Mouse (Mus musculus): ENCODE results near the gene Rora. TPM values are rescaled to one million over a fixed set of nuclear protein-coding genes. Genes with fewer than 3 reads are reported as not detected.
A peak's percentile ranks its signal among the peaks of the same experiment; 100 is the strongest.

Rora gene
- polyA plus RNA-seq, 1 experiment from 2014 or later, result 9.0 TPM

DNA sequence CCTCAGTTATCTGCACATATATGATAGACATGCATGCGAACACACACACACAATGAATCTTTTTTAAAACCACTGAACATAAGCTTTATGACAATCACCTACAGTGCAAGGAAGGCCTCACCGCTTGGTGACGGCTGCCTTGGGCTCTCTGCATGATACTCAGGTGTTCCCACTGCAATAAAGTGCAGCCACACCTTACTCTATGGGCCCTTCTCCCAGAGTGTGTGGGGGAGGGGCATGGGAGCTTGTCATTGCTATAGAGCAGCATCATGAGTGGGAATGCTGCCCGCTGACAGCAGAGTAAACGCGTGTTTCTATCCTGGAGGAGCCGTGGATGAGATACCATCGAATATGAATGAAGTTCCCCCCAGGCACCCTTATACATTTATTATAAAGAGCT is 525.6 kb downstream of the Rora start:
- no peak for TF ChIP-seq CTCF (IDR thresholded peaks at IDR 0.05)
- ChIA-PET POLR2A (no interaction called here), CTCF (interaction anchor here (3.0 kb wide), 1 partner anchor 10 kb away, joined by 7 read pairs; no protein-coding TSS in a partner anchor)
- DNase-seq (ENCODE audit: low read depth, low spot score) (no peak), ATAC-seq (no peak)
- in situ Hi-C loops (cut with MboI; ENCODE audit: low pct_unique_long_range_greater_than_20kb), result no loop called here
- H3K27me3 ChIP-seq, result no peaks in the 10 kb centered on the region

DNA sequence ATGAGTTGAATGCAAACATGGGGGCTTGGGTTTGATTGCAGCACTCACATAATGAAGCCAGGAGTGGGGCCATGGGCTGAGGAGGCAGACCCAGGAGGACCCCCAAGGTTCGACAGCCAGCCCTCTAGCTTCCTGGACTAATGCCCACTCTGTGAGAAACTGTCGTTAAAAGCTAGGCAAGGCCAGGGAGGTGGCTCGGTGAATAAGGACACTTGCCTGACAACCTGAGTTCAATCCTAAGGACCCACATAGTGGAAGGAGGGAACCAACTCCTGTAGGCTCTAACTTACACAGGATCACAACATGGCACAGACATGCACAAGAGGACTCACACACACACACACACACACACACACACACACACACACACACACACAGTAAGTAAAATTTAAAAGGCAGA is 527.4 kb downstream of the Rora start:
- CTCF ChIA-PET, result interaction anchor here (3.0 kb wide), 1 partner anchor 12 kb away, joined by 7 read pairs; no protein-coding TSS in a partner anchor
- POLR2A ChIA-PET, result interaction anchor here (0.6 to 1.1 kb wide), 3 partner anchors 11 to 96 kb away, joined by 3 to 6 read pairs (median 4); no protein-coding TSS in a partner anchor
- no peak for ATAC-seq
- no peaks in the 10 kb centered on the region for H3K27me3 ChIP-seq
- no peak for TF ChIP-seq CTCF (IDR thresholded peaks at IDR 0.05)
- DNase-seq (ENCODE audit: low read depth, low spot score), result no peak
- in situ Hi-C loops (cut with MboI; ENCODE audit: low pct_unique_long_range_greater_than_20kb), result no loop called here

DNA sequence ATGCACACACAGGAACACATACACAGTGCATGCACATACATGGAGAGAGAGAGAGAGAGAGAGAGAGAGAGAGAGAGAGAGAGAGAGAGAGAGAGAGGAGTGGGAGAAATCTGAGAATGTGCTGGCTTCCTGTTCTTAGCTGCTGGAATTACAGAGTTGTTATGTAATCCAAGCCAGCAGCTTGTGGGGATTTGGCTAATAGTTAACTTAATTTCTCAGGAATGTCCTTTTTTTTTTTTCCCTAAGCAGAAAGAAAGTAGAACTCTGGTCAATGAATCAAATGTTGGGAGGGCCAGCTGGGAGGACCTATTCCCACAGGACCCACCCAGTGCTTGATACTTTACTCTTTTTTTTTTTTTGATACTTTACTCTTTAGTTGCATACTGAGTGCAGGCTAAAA is 527.8 kb downstream of the Rora start:
- H3K27me3 ChIP-seq, result no peaks in the 10 kb centered on the region
- no peak for TF ChIP-seq CTCF (IDR thresholded peaks at IDR 0.05)
- in situ Hi-C loops (cut with MboI; ENCODE audit: low pct_unique_long_range_greater_than_20kb), result no loop called here
- DNase-seq (ENCODE audit: low read depth, low spot score) (peak; percentile 49), ATAC-seq (peak; percentile 44)
- POLR2A ChIA-PET, result interaction anchor here (0.6 to 1.1 kb wide), 4 partner anchors 11 to 96 kb away, joined by 3 to 6 read pairs (median 4); no protein-coding TSS in a partner anchor
- CTCF ChIA-PET, result interaction anchor here (1.4 to 3.0 kb wide), 2 partner anchors 12 to 13 kb away, joined by 4 to 7 read pairs; no protein-coding TSS in a partner anchor

DNA sequence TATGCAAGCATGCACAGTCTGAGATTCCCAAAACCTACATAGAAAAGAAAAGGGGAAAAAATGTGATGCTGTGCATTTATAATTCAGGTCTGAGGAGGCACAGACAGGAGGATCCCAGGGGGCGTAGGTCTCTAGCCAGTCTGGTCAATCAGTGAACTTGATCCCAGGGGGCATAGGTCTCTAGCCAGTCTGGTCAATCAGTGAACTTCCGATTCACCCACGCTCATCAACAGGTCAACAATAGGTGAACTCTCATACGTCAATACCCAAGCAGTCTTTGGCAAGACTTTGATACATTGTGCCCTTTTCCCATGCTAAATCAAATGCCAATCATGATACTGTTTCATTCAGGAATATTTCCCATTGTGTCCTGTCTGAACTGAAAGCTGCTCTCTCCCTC is 530.3 kb downstream of the Rora start:
- ChIA-PET POLR2A (interaction anchor here (0.7 kb wide), 1 partner anchor 55 kb away, joined by 3 read pairs; no protein-coding TSS in a partner anchor), CTCF (no interaction called here)
- no peak for TF ChIP-seq CTCF (IDR thresholded peaks at IDR 0.05)
- no peaks in the 10 kb centered on the region for H3K27me3 ChIP-seq
- ATAC-seq (no peak), DNase-seq (ENCODE audit: low read depth, low spot score) (no peak)
- in situ Hi-C loops (cut with MboI; ENCODE audit: low pct_unique_long_range_greater_than_20kb), result no loop called here

DNA sequence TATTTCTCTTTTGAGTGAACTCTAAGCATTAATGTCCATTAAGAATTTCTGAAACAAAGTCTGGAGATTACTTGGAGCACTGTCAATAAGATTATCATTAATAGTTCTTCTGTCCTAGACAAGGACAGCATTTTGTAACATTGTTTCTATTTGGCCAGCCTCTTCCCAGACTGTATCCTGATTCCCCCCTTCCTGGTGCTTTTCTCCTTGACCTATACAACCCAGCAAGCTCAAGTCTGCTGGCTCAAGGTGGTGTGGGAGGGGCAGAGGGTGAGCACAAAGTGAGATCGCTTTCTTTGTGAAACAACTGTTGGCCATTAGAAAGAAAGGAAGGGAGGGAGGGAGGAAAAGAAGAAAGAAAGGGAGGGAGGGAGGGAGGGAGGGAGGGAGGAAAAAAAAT is 537.1 kb downstream of the Rora start:
- POLR2A ChIA-PET, result no interaction called here
- no peak for ATAC-seq
- DNase-seq (ENCODE audit: low read depth, low spot score), result no peak
- no peaks in the 10 kb centered on the region for H3K27me3 ChIP-seq
- in situ Hi-C loops (cut with MboI; ENCODE audit: low pct_unique_long_range_greater_than_20kb), result no loop called here
- CTCF ChIA-PET, result no interaction called here
- no peak for TF ChIP-seq CTCF (IDR thresholded peaks at IDR 0.05)

DNA sequence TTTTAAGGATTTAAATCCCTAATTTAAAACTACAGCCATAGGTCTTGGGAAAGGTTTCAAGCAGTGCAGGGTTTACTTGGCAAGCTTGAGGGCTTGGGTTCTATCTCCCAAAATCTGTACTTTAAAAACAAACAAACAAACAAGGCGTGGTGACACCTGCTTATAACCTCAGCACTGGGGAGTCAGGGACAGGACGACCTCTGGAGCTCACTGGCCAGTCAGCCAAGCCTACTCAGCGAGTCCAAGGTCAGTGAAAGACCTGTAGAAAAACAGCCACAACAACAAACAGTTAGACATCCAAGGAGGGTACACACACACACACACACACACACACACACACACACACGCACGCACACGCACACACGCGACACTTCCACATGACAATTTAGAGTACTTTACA is 538.9 kb downstream of the Rora start:
- in situ Hi-C loops (cut with MboI; ENCODE audit: low pct_unique_long_range_greater_than_20kb), result no loop called here
- no peaks in the 10 kb centered on the region for H3K27me3 ChIP-seq
- CTCF ChIA-PET, result no interaction called here
- TF ChIP-seq CTCF (IDR thresholded peaks at IDR 0.05), result no peak
- ATAC-seq, result no peak
- POLR2A ChIA-PET, result interaction anchor here (0.6 kb wide), 1 partner anchor 28 kb away, joined by 3 read pairs; no protein-coding TSS in a partner anchor
- no peak for DNase-seq (ENCODE audit: low read depth, low spot score)

DNA sequence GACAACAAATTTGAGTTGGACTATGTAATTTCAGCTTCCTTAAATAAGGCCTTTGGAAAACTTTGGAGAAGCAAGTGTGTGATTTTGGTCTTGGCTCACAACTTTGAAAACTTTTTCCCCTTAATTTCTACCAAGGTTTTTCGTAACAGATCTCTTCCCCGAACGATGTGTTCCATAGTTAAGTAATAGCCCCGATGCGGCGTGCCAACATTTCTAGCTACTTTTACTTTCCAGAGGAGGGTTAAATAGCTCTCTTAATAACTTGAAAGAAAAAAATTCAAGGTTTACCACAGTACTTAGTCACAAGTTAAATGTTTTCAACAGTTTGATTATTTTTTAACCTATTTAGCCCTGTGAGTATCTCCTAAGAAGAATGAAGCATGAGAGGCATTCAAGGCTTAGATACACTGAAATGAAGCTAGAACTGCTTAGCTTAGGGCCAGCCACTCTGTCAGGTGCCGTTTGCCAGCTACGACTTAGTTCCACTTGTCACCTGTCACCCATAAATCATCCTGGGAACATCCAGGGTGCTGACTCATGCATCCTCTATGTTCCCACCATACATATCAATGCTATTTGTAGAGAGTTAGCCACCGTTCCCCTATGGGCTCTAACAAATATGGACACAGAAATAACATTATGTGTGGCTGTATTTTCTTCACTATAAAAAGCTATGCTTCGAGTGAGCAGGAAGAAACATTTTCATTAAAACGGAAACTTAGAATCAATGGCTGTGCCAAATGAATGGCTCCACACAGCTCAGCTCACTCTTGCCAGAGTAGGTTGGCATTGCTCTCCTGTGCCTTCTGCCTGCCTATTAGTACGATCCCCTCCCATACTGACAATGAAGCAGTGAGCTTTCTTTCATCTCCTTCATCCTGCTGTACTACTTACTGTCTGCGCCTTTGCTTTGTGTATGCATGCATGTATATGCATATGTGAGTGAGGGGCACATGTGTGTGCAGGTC is 541.3 kb downstream of the Rora start:
- in situ Hi-C loops (cut with MboI; ENCODE audit: low pct_unique_long_range_greater_than_20kb), result loop anchor here (5.0 kb wide), 2 partner anchors 97 to 108 kb away; no protein-coding TSS in a partner anchor

DNA sequence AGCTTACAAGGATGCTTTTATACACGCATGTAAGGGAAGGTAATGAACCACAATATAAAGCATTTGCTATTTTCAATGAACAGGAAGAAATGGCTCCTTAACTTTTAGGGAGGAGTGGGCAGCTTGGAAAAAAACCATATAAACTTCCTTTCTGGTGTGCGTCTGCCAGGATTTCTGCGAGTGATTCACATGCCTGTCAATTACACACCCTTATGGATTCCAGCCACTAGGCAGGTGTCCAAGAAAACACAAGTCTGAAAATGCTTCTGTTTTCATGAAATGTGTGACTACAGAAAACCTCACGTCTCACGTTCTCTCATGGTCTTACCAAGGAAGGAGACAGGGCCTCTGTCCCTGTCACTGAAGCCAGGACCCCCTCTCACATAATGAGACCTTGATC is 560.2 kb downstream of the Rora start:
- peak; percentile 24 for DNase-seq (ENCODE audit: low read depth, low spot score)
- ATAC-seq, result peak; percentile 47
- no peak for TF ChIP-seq CTCF (IDR thresholded peaks at IDR 0.05)
- in situ Hi-C loops (cut with MboI; ENCODE audit: low pct_unique_long_range_greater_than_20kb), result no loop called here
- ChIA-PET CTCF (no interaction called here), POLR2A (interaction anchor here (0.5 kb wide), 1 partner anchor 42 kb away, joined by 3 read pairs; no protein-coding TSS in a partner anchor)
- H3K27me3 ChIP-seq, result no peaks in the 10 kb centered on the region

More for the DNA sequence above, 541.3 kb downstream of the Rora start:
- DNase-seq (ENCODE audit: low read depth, low spot score) (peak; percentile 93), ATAC-seq (peak; percentile 94)
- TF ChIP-seq CTCF (IDR thresholded peaks at IDR 0.05), result peak; percentile 7
- ChIA-PET POLR2A (interaction anchor here (0.6 kb wide), 1 partner anchor 9 kb away, joined by 3 read pairs; no protein-coding TSS in a partner anchor), CTCF (interaction anchor here (1.0 to 1.6 kb wide), 4 partner anchors 9 to 30 kb away, joined by 3 to 6 read pairs (median 4); no protein-coding TSS in a partner anchor)
- no peaks in the 10 kb centered on the region for H3K27me3 ChIP-seq

DNA sequence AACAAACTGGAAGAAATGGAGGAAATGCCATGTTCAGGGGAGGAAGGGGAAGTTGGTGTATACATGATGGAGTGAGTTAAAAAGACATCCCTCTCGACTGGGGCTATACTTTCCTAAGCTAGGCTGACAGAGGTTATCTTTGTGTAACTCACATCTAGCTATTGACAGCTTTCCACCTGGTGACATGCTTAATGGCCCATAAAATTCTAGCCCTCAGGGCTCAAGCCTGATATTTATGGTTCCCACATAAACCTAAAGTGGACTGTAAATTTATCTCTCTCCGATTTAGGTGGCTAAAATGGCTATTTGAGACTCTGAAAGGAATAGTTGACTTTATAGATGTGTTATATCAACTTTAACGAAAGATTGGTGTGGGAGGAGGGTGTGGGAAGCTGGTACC is 571.3 kb downstream of the Rora start:
- ChIA-PET POLR2A (no interaction called here), CTCF (interaction anchor here (1.5 kb wide), 1 partner anchor 30 kb away, joined by 3 read pairs; no protein-coding TSS in a partner anchor)
- H3K27me3 ChIP-seq, result peaks cover 5% of the 10 kb centered on the region
- ATAC-seq (no peak), DNase-seq (ENCODE audit: low read depth, low spot score) (no peak)
- TF ChIP-seq CTCF (IDR thresholded peaks at IDR 0.05), result no peak
- in situ Hi-C loops (cut with MboI; ENCODE audit: low pct_unique_long_range_greater_than_20kb), result no loop called here

DNA sequence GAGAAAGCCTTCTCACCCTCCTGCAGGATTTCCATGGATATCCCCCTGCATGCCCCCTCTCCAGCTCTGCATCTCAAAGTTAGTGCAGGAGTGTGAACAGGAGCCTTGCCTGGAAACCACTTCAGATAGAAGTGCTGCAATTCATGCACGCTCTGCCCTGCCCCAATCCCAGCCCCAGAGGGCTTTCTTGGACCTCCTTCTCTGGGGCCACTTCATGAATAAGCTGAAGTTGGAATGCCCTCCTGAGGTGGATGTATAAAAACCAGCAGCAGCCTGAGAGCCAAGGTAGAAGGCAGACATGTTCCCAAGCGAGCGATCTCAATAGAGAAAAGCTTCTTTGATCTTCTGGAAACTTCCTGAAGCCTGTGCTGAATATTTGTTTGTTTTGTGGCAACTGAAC is 572.8 kb downstream of the Rora start:
- DNase-seq (ENCODE audit: low read depth, low spot score) (no peak), ATAC-seq (no peak)
- ChIA-PET CTCF (interaction anchor here (0.7 kb wide), 1 partner anchor 40 kb away, joined by 3 read pairs; no protein-coding TSS in a partner anchor), POLR2A (interaction anchor here (0.7 kb wide), 1 partner anchor 8 kb away, joined by 7 read pairs; no protein-coding TSS in a partner anchor)
- no peak for TF ChIP-seq CTCF (IDR thresholded peaks at IDR 0.05)
- peaks cover 5% of the 10 kb centered on the region for H3K27me3 ChIP-seq
- in situ Hi-C loops (cut with MboI; ENCODE audit: low pct_unique_long_range_greater_than_20kb), result no loop called here

Data from Patski (cell line).